Mouse (Mus musculus) C2C12 (cell line): ENCODE data around the gene 1700012B09Rik.

Experiments
- CEBPB ChIP-seq: IDR thresholded peaks from one replicate; pipeline ENCODE4 v1.6.1; 2011; ENCODE audit warnings: low read depth, mild to moderate bottlenecking, control low read depth, moderate library complexity
- CTCF ChIP-seq: IDR thresholded peaks from one replicate; pipeline ENCODE4 v1.5.1; 2011; ENCODE audit not compliant: control insufficient read depth, insufficient read depth, insufficient read length
- MAX ChIP-seq: IDR thresholded peaks from one replicate; pipeline ENCODE4 v1.6.1; 2011; ENCODE audit warnings: mild to moderate bottlenecking, control low read depth
- MYOD1 ChIP-seq: IDR thresholded peaks from one replicate; pipeline ENCODE4 v1.6.1; 2011; ENCODE audit warnings: low read depth; ENCODE audit not compliant: control insufficient read depth, insufficient read length

GRCm38 (mm10) chr9:14720384-14720783 lies 50.4 kb downstream of the 1700012B09Rik start:
- TF ChIP-seq CTCF (no peak), MAX (no peak), CEBPB (no peak), MYOD1 (no peak)
